Mouse (Mus musculus) left cerebral cortex, adult 8-10 months (tissue): ENCODE measurements at regions not wholly inside any gene's neighbourhood (a gene's known extent, or its start where the extent isn't known, plus 50 kb on each side); places are given as distances from the start of the nearest gene placed in this dataset.

Experiments used
- DNase-seq, 2 experiments: peaks; one replicate each; pipeline ENCODE4 v3.0.0; 2022; ENCODE audit warnings: low spot score in 2 of 2

DNA sequence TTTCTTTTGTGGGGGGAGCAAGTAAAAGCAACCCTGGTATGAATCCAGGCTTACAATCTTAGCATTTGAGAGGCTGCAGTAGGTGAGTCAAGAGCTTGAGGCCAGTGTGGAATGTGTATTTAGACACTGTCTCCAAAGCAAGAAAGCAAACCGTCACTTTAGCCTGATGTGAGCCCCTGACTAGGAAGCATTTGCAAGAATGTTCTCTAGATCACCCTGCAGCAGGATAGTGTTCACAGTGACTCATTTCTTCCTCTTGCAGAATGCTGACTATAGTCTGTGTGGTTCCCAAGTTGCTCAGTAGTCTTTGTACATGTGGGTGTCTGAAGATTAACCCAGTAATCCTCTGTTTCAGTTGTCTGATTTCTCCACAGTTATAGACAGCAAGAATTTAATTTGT, 88.7 kb upstream of the Nectin3 start:
- peak in 1 of 2 experiments; percentile 7 for DNase-seq

DNA sequence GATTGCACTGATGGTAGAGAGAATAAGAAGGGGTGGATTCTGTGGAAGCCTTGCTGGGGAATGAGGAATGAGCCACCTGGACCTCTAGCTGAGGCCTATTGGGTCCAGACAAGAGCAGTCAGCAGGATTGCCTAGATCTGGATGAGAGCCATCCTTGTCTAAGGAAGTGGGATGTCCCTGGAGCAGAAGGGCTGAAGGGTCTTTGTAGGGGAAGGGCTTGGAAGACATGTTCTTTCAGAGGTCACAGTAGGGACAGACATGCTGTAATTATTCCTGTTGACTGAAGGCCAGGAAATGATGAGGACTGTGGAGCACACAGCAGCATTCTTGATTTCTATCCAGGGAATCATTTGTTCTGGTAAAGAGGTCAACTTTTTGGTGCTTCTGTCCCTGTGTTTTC, 86.2 kb upstream of the Nectin3 start:
- DNase-seq, result no peak

DNA sequence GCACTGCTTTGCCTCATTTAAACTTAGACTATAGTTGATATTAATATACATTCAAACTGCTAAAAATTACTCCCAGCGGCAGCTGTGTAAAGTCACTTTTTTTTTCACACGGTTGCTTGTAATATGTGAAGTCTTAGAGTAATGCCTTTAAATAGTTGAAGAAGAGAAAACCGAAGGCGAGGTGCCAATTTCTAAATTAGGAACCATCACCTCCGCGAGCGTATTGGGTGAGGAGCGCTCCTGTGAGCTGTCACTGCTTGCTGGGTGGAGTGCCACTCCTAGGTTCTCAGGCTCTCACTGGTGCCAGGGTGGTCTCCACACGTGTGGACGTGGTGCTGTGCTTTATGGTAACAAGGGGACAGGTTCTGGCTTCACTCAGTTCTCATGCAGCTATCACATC, 82.8 kb upstream of the Nectin3 start:
- DNase-seq, result peak in 1 of 2 experiments; percentile 67

DNA sequence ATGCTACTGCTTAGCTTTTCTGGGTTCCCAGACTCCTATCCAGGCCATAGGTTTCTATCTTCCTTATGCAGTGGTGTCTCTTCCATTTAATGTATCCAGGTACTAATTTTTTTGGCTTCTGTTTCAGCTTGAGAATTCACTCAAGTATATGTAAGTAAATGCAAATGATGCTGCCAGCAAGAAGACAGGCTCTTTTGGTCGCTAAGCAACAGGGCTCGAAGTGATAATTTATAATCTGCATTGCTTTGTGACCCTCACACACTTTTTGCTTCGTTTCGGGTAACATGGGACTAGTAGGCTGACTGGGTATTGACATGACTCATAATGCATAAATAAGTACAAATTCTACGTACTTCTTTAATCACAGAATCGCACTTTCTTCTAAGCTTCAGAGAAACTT, 75.9 kb upstream of the Nectin3 start:
- DNase-seq, result no peak

DNA sequence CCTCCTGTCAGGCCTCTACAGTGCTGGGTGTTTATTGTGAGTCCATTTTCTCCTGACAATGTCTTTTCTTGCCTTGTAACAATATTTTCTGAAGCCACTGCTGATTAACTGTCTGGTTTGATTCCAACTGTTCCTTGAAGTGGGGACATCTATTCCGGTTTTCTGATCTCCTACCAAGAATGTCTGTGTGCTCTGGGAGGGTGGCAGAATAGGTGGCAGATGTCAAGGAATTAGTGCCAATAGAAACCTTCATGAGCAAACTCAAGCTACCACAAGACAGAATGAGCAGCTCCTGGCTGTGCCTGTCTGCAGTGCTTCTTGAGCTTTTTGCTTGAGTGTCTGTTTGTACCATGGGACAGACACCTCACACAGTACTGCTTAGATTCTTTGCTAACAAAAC, 69.1 kb upstream of the Nectin3 start:
- no peak for DNase-seq

DNA sequence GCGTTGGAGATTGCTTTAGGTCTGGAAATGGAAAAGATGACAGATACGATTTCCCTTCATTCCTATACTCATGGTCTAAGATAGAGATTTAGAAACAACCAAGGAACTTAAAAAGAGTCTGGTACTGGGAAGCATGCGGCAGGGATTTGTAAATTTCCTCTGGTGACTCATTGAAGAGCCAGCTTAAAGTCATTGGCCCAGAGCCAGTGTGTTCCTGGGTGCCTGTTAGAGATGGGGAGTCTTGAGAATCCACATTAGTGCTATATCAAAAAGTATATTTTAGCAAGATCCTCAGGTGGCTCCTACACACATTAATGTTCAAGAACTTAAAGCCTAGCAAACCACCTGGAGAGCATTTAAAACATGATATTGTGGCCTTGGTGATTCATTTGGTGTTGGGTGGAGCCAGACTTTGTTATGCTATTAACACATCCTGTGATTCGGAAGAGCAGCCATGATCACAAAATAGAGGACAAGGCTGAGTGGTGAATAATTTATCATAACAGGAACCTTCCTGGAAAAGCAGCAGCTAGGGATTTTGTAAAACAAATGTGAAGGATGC, 67.8 kb upstream of the Nectin3 start:
- DNase-seq, result no peak

DNA sequence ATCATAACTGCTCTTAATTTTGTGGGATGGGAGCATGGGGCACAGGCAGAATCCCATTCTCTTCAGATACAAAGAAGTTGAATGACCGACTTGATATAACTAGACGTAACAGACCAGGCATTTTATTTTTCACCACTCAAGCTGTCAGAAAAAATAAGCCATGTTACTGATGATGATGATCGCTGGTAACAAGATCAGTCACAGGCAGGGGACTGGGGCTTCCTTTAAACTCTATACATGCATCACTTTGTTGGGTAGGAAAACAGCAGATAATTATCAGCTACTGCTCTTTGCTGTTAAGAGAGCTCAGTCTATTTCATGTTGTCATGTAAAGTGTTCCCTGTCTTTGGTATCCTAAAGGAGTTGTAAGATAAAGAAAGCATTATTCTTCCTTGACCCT, 59.0 kb upstream of the Nectin3 start:
- no peak for DNase-seq

DNA sequence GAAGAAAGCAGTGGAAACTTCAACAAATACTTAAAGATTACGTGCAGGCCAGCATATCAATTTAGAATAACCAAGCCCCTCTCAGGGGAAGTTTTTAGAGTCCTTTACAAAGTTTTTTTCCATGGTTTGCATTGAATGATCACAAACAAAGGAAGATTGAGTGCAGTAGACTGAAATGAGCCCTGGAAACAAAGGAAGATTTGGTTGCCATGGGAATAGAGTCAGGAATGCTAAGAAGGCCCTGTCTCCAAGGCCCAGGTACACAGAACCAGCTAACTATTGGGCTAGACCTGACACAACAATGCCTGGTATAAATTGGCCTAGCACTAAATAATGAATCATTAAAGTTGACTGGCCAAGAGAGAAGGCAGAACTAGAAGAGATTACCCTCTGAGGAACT, 49.9 kb upstream of the Nectin3 start:
- DNase-seq, result no peak
